Mouse (Mus musculus) hindbrain, embryonic 12.5 days (tissue): ENCODE data around the gene Armh3. TPM values are rescaled to one million over a fixed set of nuclear protein-coding genes. Genes with fewer than 3 reads are reported as not detected.

Experiments
- ATAC-seq: fragments of 200-750 bp; cut with Nextera tagmentation; 2 replicates; pipeline ENCODE4 v1.8.0; 2017; ENCODE audit warnings: moderate TSS enrichment; ENCODE audit not compliant: low FRiP score
- H3K27ac ChIP-seq: fragments of 300-500 bp; sonication (generic); 2 replicates; pipeline ENCODE4 v1.5.1; 2016; ENCODE audit warnings: mild to moderate bottlenecking
- H3K27me3 ChIP-seq: fragments of 300-500 bp; sonication (generic); 2 replicates; pipeline ENCODE4 v1.6.1; 2016; ENCODE audit warnings: mild to moderate bottlenecking
- H3K36me3 ChIP-seq: fragments of 300-500 bp; sonication (generic); 2 replicates; pipeline ENCODE4 v1.6.1; 2016; ENCODE audit warnings: mild to moderate bottlenecking
- H3K4me1 ChIP-seq: fragments of 300-500 bp; sonication (generic); 2 replicates; pipeline ENCODE4 v1.6.1; 2016
- H3K4me2 ChIP-seq: fragments of 300-500 bp; sonication (generic); replicated peaks from 2 replicates; pipeline ENCODE4 v1.6.1; 2016; ENCODE audit warnings: mild to moderate bottlenecking
- H3K4me3 ChIP-seq: fragments of 300-500 bp; sonication (generic); 2 replicates; pipeline ENCODE4 v1.5.1; 2016; ENCODE audit warnings: mild to moderate bottlenecking
- H3K9ac ChIP-seq: fragments of 300-500 bp; sonication (generic); 2 replicates; pipeline ENCODE4 v1.6.1; 2016; ENCODE audit warnings: mild to moderate bottlenecking, moderate library complexity
- H3K9me3 ChIP-seq: fragments of 300-500 bp; sonication (generic); replicated peaks from 2 replicates; pipeline ENCODE4 v1.6.1; 2016; ENCODE audit warnings: mild to moderate bottlenecking
- WGBS: fragments of 180-500 bp; shearing (Covaris S2); methylation state at CpG from one replicate; pipeline ENCODE4 v1.1.7; 2016; 5-methylcytosine and 5-hydroxymethylcytosine counted together
- polyA plus RNA-seq: library from polyadenylated mRNA; unstranded; fragments of >200 nt; fragmentation: Nextera tagmentation; extraction: Ambion mirVana; gene quantifications from 2 replicates; pipeline ENCODE4 v1.2.1, GENCODE M21; 2016

Armh3 gene
- polyA plus RNA-seq, result 21.3 and 24.2 TPM in 2 replicates

GRCm38 (mm10) chr19:45997785-45998693 lies at the start of gene Armh3:
Armh3 (minus strand) TSS chr19:45998488.
- H3K4me1 ChIP-seq, result peaks cover 5% of the 10 kb centered on the region
- peaks cover 4% of the 10 kb centered on the region; the same call in 1 of the 2 replicates for H3K36me3 ChIP-seq
- peaks cover 11% of the 10 kb centered on the region; the same call in 1 of the 2 replicates for H3K9me3 ChIP-seq
- peak within 1 kb of the TSS; percentile 80 for H3K9ac ChIP-seq
- 2% methylated on average over 67 of the region's 76 CpGs for WGBS
- H3K4me2 ChIP-seq, result peak within 1 kb of the TSS; percentile 73
- peaks cover 6% of the 10 kb centered on the region for H3K27me3 ChIP-seq
- peak within 1 kb of the TSS; percentile 96 for H3K27ac ChIP-seq
- peak within 1 kb of the TSS; percentile 88 for H3K4me3 ChIP-seq
- ATAC-seq, result peak; percentile 94

GRCm38 (mm10) chr19:46047426-46047825 lies 49.1 kb upstream of the Armh3 start:
- no peaks in the 10 kb centered on the region for H3K36me3 ChIP-seq
- H3K27ac ChIP-seq, result no peak overlapping the region
- 72% methylated on average over 2 of the region's 2 CpGs for WGBS

GRCm38 (mm10) chr19:46046621-46047025 lies 48.3 kb upstream of the Armh3 start:
- H3K27me3 ChIP-seq, result no peaks in the 10 kb centered on the region
- no peak for ATAC-seq
- no peak overlapping the region for H3K4me3 ChIP-seq
- H3K4me2 ChIP-seq, result no peak overlapping the region
- no peak overlapping the region for H3K9ac ChIP-seq
- no peaks in the 10 kb centered on the region for H3K9me3 ChIP-seq
- H3K4me1 ChIP-seq, result peaks cover 36% of the 10 kb centered on the region
- 8% methylated on average over 8 of the region's 10 CpGs for WGBS
- H3K36me3 ChIP-seq, result no peaks in the 10 kb centered on the region
- H3K27ac ChIP-seq, result peak overlapping the region; percentile 40; the same call in 1 of the 2 replicates

More at GRCm38 (mm10) chr19:46047426-46047825, 49.1 kb upstream of the Armh3 start:
- ATAC-seq, result no peak
- Histone ChIP-seq H3K4me2 (no peak overlapping the region), H3K4me1 (peaks cover 28% of the 10 kb centered on the region), H3K9ac (no peak overlapping the region), H3K27me3 (no peaks in the 10 kb centered on the region), H3K9me3 (no peaks in the 10 kb centered on the region), H3K4me3 (no peak overlapping the region)

GRCm38 (mm10) chr19:46045696-46046311 lies 47.5 kb upstream of the Armh3 start:
- Histone ChIP-seq H3K4me2 (peak overlapping the region; percentile 84), H3K27ac (peak overlapping the region; percentile 99), H3K27me3 (no peaks in the 10 kb centered on the region), H3K4me1 (peaks cover 44% of the 10 kb centered on the region), H3K36me3 (no peaks in the 10 kb centered on the region), H3K9me3 (no peaks in the 10 kb centered on the region), H3K4me3 (peak overlapping the region; percentile 90), H3K9ac (peak overlapping the region; percentile 99)
- ATAC-seq, result peak; percentile 17; the same call in 1 of the 2 replicates
- 0% methylated on average over 7 of the region's 7 CpGs for WGBS

- ATAC-seq, result peak; percentile 65
- H3K4me1 ChIP-seq, result peaks cover 51% of the 10 kb centered on the region
- H3K4me3 ChIP-seq, result peak within 1 kb of the TSS; percentile 90
- peak within 1 kb of the TSS; percentile 84 for H3K4me2 ChIP-seq
- no peaks in the 10 kb centered on the region for H3K27me3 ChIP-seq
- no peaks in the 10 kb centered on the region for H3K9me3 ChIP-seq
- peak within 1 kb of the TSS; percentile 99 for H3K9ac ChIP-seq
- no peaks in the 10 kb centered on the region for H3K36me3 ChIP-seq
- peak within 1 kb of the TSS; percentile 99 for H3K27ac ChIP-seq
- under 1% methylated on average over 58 of the region's 84 CpGs for WGBS
Measured at GRCm38 (mm10) chr19:46044993-46045695, 46.9 kb upstream of the Armh3 start, which contains the start of gene Ldb1. Ldb1 (minus strand) TSS chr19:46045214.

GRCm38 (mm10) chr19:46044271-46044992 lies 46.1 kb upstream of the Armh3 start, which contains the start of gene Pprc1:
Pprc1 (plus strand) TSS chr19:46044886.
- Histone ChIP-seq H3K9me3 (no peaks in the 10 kb centered on the region), H3K9ac (peak within 1 kb of the TSS; percentile 99), H3K27ac (peak within 1 kb of the TSS; percentile 99), H3K4me2 (peak within 1 kb of the TSS; percentile 84), H3K4me3 (peak within 1 kb of the TSS; percentile 90), H3K4me1 (peaks cover 56% of the 10 kb centered on the region), H3K36me3 (no peaks in the 10 kb centered on the region), H3K27me3 (no peaks in the 10 kb centered on the region)
- WGBS, result 0% methylated on average over 33 of the region's 34 CpGs
- ATAC-seq, result no peak

- 65% methylated on average over 7 of the region's 7 CpGs for WGBS
- Histone ChIP-seq H3K4me1 (peaks cover 56% of the 10 kb centered on the region), H3K9me3 (no peaks in the 10 kb centered on the region)
Measured at GRCm38 (mm10) chr19:46043380-46043779, 45.1 kb upstream of the Armh3 start.

GRCm38 (mm10) chr19:46042476-46043011 lies 44.3 kb upstream of the Armh3 start:
- peaks cover 62% of the 10 kb centered on the region for H3K4me1 ChIP-seq
- ATAC-seq, result peak; percentile 46
- no peaks in the 10 kb centered on the region for H3K9me3 ChIP-seq
- peak overlapping the region; percentile 99 for H3K27ac ChIP-seq
- peak overlapping the region; percentile 84 for H3K4me2 ChIP-seq
- WGBS, result 4% methylated on average over 6 of the region's 6 CpGs
- peak overlapping the region; percentile 99 for H3K9ac ChIP-seq
- peak overlapping the region; percentile 90 for H3K4me3 ChIP-seq
- no peaks in the 10 kb centered on the region for H3K27me3 ChIP-seq
- H3K36me3 ChIP-seq, result no peaks in the 10 kb centered on the region

More at GRCm38 (mm10) chr19:46043380-46043779, 45.1 kb upstream of the Armh3 start:
- H3K9ac ChIP-seq, result peak overlapping the region; percentile 99
- no peak for ATAC-seq
- H3K4me3 ChIP-seq, result peak overlapping the region; percentile 90
- no peaks in the 10 kb centered on the region for H3K27me3 ChIP-seq
- H3K27ac ChIP-seq, result peak overlapping the region; percentile 99
- no peaks in the 10 kb centered on the region for H3K36me3 ChIP-seq
- peak overlapping the region; percentile 84 for H3K4me2 ChIP-seq

GRCm38 (mm10) chr19:46041933-46042475 lies 43.7 kb upstream of the Armh3 start:
- Histone ChIP-seq H3K9me3 (no peaks in the 10 kb centered on the region), H3K4me3 (peak overlapping the region; percentile 90), H3K27ac (peak overlapping the region; percentile 99), H3K36me3 (no peaks in the 10 kb centered on the region), H3K4me1 (peaks cover 68% of the 10 kb centered on the region), H3K9ac (peak overlapping the region; percentile 99), H3K27me3 (no peaks in the 10 kb centered on the region), H3K4me2 (peak overlapping the region; percentile 84)
- peak; percentile 70 for ATAC-seq
- 3% methylated on average over 12 of the region's 14 CpGs for WGBS

GRCm38 (mm10) chr19:46041299-46041932 lies 43.1 kb upstream of the Armh3 start:
- Histone ChIP-seq H3K4me3 (peak overlapping the region; percentile 90), H3K4me2 (peak overlapping the region; percentile 84), H3K4me1 (peaks cover 72% of the 10 kb centered on the region), H3K9ac (peak overlapping the region; percentile 99), H3K27ac (peak overlapping the region; percentile 99), H3K9me3 (no peaks in the 10 kb centered on the region), H3K27me3 (no peaks in the 10 kb centered on the region), H3K36me3 (peaks cover 1% of the 10 kb centered on the region; the same call in 1 of the 2 replicates)
- no peak for ATAC-seq
- 9% methylated on average over 7 of the region's 7 CpGs for WGBS
